Mouse (Mus musculus) neural tube, embryonic 11.5 days (tissue): ENCODE measurements at regions not wholly inside any gene's neighbourhood (a gene's known extent, or its start where the extent isn't known, plus 50 kb on each side); places are given as distances from the start of the nearest gene placed in this dataset.

Experiments used
- ATAC-seq: fragments of 200-750 bp; cut with Nextera tagmentation; 2 replicates; pipeline ENCODE4 v1.8.0; 2017; ENCODE audit warnings: moderate number of reproducible peaks, mild to moderate bottlenecking, moderate TSS enrichment, moderate library complexity; ENCODE audit not compliant: insufficient read depth, low FRiP score, low TSS enrichment
- DNase-seq: peaks from one replicate; pipeline ENCODE4 v3.0.0-alpha.2; 2015; ENCODE audit warnings: low spot score
- H3K27ac ChIP-seq: fragments of 300-500 bp; sonication (generic); 2 replicates; pipeline ENCODE4 v1.5.1; 2014; ENCODE audit warnings: low read depth, mild to moderate bottlenecking, low read length
- H3K27me3 ChIP-seq: fragments of 300-500 bp; sonication (generic); 2 replicates; pipeline ENCODE4 v1.6.1; 2014; ENCODE audit warnings: mild to moderate bottlenecking, low read length, mixed read lengths; ENCODE audit not compliant: control insufficient read depth, insufficient read depth
- H3K36me3 ChIP-seq: fragments of 300-500 bp; sonication (generic); 2 replicates; pipeline ENCODE4 v1.6.1; 2014; ENCODE audit warnings: mild to moderate bottlenecking, low read length, moderate library complexity, mixed read lengths; ENCODE audit not compliant: control insufficient read depth, insufficient read depth
- H3K4me1 ChIP-seq: fragments of 300-500 bp; sonication (generic); 2 replicates; pipeline ENCODE4 v1.6.1; 2014; ENCODE audit warnings: low read length, mixed read lengths; ENCODE audit not compliant: control insufficient read depth, insufficient read depth
- H3K4me2 ChIP-seq: fragments of 300-500 bp; sonication (generic); 2 replicates; pipeline ENCODE4 v1.6.1; 2014; ENCODE audit warnings: low read depth, mild to moderate bottlenecking, moderate library complexity
- H3K4me3 ChIP-seq: fragments of 300-500 bp; sonication (generic); 2 replicates; pipeline ENCODE4 v1.5.1; 2014; ENCODE audit warnings: low read depth, low read length
- H3K9ac ChIP-seq: fragments of 300-500 bp; sonication (generic); 2 replicates; pipeline ENCODE4 v1.6.1; 2014; ENCODE audit warnings: mild to moderate bottlenecking, low read length
- H3K9me3 ChIP-seq: fragments of 300-500 bp; sonication (generic); 2 replicates; pipeline ENCODE4 v1.6.1; 2016; ENCODE audit warnings: low read length; ENCODE audit not compliant: control insufficient read depth
- WGBS: fragments of 180-500 bp; shearing (Covaris S2); extraction: QIAGEN DNeasy Blood & Tissue Kit; methylation state at CpG from one replicate; pipeline ENCODE4 v1.1.7; 2014; 5-methylcytosine and 5-hydroxymethylcytosine counted together

DNA sequence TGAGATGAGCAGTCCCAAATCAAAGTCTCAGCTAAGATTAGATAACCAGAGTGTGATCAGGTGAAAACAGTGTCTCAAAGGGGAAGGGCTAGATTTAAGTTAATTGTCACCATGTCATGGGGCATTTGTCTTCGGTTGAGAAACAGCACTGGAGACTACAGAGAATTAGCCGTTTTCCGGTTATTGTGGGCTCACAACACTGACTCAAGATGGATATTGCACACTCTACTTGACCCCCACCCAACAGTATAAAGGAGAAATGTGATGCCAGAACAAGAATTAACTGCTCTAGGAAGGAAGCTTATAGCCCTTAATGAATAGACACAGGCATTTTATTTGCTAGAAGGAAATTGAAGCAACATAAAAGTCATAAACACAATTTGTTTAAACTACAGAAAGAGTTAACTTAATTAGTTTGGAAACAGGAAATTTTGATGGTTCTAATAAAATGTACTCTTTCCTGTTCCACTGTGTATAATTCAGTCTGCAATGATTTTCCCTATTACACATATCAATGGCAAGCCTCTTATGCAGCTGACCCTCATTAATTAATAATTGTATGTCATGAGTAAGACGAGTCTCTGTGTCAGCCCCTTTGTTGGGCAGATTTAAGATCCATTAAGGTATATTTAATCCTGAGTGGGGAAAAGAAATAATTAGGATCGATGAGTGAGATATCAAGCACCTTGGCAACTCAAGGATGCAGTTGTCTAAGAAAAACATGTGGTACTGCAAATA, 277.4 kb upstream of the Tmeff2 start:
- WGBS, result 63% methylated on average over 5 of the region's 5 CpGs
- ATAC-seq (0 out of 2 replicates have a peak, but pooled peaks have one; percentile 42), DNase-seq (no peak)
- H3K4me2 ChIP-seq, result no peak overlapping the region
- no peaks in the 10 kb centered on the region for H3K36me3 ChIP-seq
- H3K9ac ChIP-seq, result no peak overlapping the region
- no peaks in the 10 kb centered on the region for H3K9me3 ChIP-seq
- H3K4me1 ChIP-seq, result no peaks in the 10 kb centered on the region
- no peak overlapping the region for H3K4me3 ChIP-seq
- no peaks in the 10 kb centered on the region for H3K27me3 ChIP-seq
- H3K27ac ChIP-seq, result no peak overlapping the region

DNA sequence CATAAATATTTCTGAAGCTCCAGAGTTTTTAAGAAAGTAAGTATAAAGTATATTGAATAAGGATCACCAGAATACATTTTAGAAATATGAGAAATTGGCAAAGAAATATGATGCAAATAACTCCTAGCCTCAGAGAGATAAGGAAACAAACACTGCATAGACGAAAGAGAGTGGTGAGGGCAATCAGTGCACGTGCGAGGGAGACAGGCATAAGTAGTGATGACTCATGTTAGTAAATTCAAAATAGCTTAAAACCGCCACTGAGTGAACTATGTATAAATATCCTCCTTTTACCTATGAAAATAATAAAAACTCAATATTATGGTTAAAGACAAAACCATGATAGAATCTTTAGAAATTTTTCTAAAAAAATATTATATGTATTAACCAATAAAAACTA, 271.4 kb upstream of the Tmeff2 start:
- Histone ChIP-seq H3K27ac (no peak overlapping the region), H3K9ac (no peak overlapping the region), H3K27me3 (no peaks in the 10 kb centered on the region), H3K4me1 (no peaks in the 10 kb centered on the region), H3K4me3 (no peak overlapping the region), H3K4me2 (no peak overlapping the region), H3K36me3 (no peaks in the 10 kb centered on the region), H3K9me3 (no peaks in the 10 kb centered on the region)
- no peak for ATAC-seq
- WGBS, result 92% methylated on average over 4 of the region's 4 CpGs
- no peak for DNase-seq

DNA sequence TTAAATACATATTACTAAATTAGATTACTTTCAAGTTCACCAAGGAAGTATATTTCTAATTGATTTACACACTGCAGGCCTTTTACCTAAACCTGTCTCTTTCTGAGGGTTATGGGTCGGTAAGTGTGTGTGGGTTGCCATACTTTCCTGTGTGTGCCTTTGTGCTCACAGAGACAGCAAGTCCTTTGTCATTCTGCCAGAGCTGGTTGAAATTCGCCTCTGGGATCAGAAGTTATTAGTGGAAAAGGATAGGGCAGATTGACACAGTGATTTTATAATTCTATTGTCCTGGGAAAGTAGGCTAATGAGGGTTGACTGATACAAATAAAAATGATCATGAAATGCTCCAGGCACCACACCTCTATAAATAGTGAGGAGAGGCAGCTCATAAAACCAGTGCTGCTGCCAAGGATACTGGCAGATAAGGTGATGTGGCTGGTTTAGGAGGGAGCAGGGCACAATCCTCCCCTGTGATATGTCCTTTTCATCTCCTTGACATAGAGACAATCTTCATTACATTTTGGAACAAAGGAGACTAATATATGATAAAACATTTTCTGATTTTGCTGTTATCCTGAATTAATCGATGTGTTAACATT, 270.9 kb upstream of the Tmeff2 start:
- H3K27me3 ChIP-seq, result no peaks in the 10 kb centered on the region
- no peaks in the 10 kb centered on the region for H3K36me3 ChIP-seq
- DNase-seq (no peak), ATAC-seq (peak; percentile 63; the same call in 1 of the 2 replicates)
- 0 out of 2 replicates have a peak overlapping the region, but pooled peaks have one; percentile 8 for H3K27ac ChIP-seq
- no peaks in the 10 kb centered on the region for H3K4me1 ChIP-seq
- H3K9ac ChIP-seq, result no peak overlapping the region
- no peak overlapping the region for H3K4me2 ChIP-seq
- WGBS, result 68% methylated on average over 3 of the region's 3 CpGs
- no peaks in the 10 kb centered on the region for H3K9me3 ChIP-seq
- H3K4me3 ChIP-seq, result no peak overlapping the region

DNA sequence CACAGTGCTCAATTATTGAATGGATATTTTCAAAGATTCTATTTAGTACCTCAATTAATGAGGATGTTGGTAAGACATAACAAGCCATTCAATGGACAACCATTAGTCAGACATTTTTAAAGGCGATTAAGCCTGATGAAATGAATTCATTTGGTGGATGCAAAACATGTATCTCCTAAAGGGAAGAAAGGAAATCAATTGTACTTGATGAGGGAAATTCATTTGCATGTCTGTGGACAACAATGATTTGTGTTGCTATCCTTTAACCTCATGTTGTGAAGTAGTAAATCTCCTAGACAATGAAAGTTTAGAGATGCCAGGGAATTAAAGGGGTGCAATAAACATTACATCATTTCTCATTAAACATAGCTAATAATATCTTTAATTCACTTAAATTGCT, 262.5 kb upstream of the Tmeff2 start:
- H3K27ac ChIP-seq, result no peak overlapping the region
- H3K4me2 ChIP-seq, result no peak overlapping the region
- no peak for ATAC-seq
- no peaks in the 10 kb centered on the region for H3K36me3 ChIP-seq
- no peaks in the 10 kb centered on the region for H3K4me1 ChIP-seq
- H3K9me3 ChIP-seq, result no peaks in the 10 kb centered on the region
- DNase-seq, result no peak
- WGBS, result 67% methylated on average over 1 of the region's 1 CpGs
- no peak overlapping the region for H3K4me3 ChIP-seq
- no peaks in the 10 kb centered on the region for H3K27me3 ChIP-seq
- H3K9ac ChIP-seq, result no peak overlapping the region

DNA sequence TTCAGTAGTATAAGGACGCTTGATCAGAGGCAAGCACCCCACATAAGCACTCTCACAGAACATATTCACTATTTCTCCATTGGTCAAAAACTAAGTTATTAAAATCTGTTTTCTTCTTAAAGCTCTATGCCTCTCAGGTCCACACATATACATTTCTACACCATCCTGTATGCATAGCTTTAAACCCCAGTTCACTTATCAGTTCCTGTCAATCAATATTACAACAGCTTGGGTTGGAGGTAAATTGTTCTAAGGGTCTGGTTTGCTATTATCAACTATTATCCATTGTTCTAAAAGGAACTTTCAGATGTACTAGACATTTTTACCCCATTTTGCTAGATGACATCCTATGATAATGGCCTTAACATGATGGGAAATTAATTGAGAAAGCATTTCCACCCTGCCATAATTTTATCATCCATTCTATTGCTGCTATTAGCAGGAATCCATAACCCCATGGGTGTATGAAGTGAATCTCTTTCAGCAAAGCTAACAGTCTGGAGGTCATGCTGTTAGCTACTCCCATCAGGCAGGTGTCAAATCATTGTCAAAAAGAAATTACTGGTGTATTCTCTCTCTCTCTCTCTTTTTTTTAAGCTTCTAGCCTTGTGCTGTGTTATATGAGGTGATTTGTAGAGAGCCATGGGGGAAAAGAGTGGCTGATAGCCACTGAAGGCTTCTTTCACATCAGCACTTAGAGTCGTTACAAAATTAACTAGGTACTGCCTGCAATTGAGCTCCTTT, 253.3 kb upstream of the Tmeff2 start:
- DNase-seq (no peak), ATAC-seq (peak; percentile 46; the same call in 1 of the 2 replicates)
- Histone ChIP-seq H3K9ac (no peak overlapping the region), H3K27ac (no peak overlapping the region), H3K4me2 (no peak overlapping the region), H3K4me1 (no peaks in the 10 kb centered on the region), H3K4me3 (no peak overlapping the region), H3K27me3 (no peaks in the 10 kb centered on the region), H3K9me3 (no peaks in the 10 kb centered on the region), H3K36me3 (no peaks in the 10 kb centered on the region)
- WGBS, result 82% methylated on average over 2 of the region's 2 CpGs

DNA sequence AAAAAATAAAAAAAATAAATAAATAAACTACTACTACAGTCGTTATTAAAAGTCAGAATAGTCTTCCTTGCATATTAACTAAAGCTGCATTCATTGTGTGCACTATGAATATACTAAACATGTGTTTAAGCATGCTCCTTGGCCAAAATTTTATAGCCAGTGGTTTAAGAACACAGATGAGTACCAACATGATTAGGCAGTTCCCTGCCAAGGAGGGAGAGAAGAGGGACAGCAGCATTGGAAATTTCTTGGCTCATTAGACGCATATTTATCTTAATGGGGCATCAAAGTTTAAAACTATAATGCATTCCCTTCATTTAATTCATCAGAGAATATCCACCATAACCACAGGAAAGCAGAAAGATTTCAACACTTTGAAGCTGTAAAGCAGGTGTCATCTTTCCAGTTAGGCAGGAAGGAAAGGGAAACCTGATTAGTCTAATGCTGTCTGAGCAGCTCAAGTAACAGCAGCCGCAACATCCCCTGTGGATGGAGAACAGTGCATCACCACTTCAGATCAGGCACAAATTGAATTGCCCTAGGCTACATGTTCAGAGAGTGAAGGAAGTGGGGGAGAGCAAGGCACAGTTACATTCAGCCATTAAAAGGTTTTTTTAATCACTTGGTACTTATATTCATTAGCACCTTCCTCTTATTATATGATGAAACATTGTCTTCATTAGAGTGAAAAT, 248.3 kb upstream of the Tmeff2 start:
- no peaks in the 10 kb centered on the region for H3K36me3 ChIP-seq
- no peak overlapping the region for H3K4me2 ChIP-seq
- no peaks in the 10 kb centered on the region for H3K4me1 ChIP-seq
- DNase-seq (peak; percentile 15), ATAC-seq (no peak)
- H3K9ac ChIP-seq, result no peak overlapping the region
- WGBS, result 71% methylated on average over 3 of the region's 3 CpGs
- no peak overlapping the region for H3K4me3 ChIP-seq
- H3K27ac ChIP-seq, result no peak overlapping the region
- no peaks in the 10 kb centered on the region for H3K27me3 ChIP-seq
- H3K9me3 ChIP-seq, result no peaks in the 10 kb centered on the region

DNA sequence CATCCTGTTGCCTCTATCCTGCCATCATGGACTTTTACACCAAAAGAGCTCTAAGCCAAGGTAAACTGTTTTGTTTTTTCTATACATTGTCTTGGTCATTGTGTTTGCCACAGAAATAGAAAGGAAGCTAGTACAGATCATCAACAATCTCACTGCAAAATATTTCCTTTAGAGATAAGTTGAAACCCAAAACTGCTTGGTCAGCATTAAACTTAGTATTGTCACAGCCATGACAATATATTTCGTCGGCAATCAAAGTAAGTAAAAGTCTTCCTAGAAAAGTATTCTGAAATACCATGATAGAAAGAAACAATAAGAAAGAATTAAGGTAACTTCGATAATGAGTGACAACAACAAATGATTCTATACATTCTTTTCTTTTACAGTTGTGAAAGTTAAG, 235.3 kb upstream of the Tmeff2 start:
- Histone ChIP-seq H3K4me2 (no peak overlapping the region), H3K27me3 (no peaks in the 10 kb centered on the region), H3K4me1 (no peaks in the 10 kb centered on the region), H3K9me3 (no peaks in the 10 kb centered on the region), H3K4me3 (no peak overlapping the region), H3K9ac (no peak overlapping the region), H3K36me3 (no peaks in the 10 kb centered on the region), H3K27ac (no peak overlapping the region)
- no peak for ATAC-seq
- no peak for DNase-seq
- 96% methylated on average over 3 of the region's 3 CpGs for WGBS

DNA sequence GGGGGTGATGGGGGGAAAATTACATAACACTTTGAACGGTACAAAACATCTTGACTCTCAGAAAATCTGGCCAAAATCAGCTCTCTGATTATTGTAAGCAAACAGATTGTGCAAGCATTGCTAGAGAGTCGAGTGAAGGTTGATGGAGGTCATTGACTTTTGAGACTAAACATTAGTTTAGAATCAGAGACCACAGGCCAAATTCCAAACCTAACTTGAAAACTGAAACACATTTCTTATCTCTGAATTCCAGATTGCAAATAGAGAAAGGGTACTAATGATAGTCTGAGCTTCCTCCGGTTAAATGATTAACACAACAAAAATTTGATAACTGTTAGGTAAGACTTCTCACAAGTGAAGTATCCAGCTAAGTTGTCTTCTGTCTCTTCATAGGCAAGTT, 217.5 kb upstream of the Tmeff2 start:
- H3K9ac ChIP-seq, result no peak overlapping the region
- no peaks in the 10 kb centered on the region for H3K4me1 ChIP-seq
- no peak overlapping the region for H3K4me2 ChIP-seq
- H3K4me3 ChIP-seq, result no peak overlapping the region
- 90% methylated on average over 3 of the region's 3 CpGs for WGBS
- DNase-seq, result no peak
- H3K36me3 ChIP-seq, result no peaks in the 10 kb centered on the region
- no peaks in the 10 kb centered on the region for H3K9me3 ChIP-seq
- ATAC-seq, result no peak
- no peak overlapping the region for H3K27ac ChIP-seq
- no peaks in the 10 kb centered on the region for H3K27me3 ChIP-seq
